Mouse (Mus musculus): ENCODE data around the gene Cog5.
"Not testable (repeated sequence)": the region's sequence is repeated elsewhere in the genome, so short reads cannot be mapped to it uniquely, and the experiment has no call there.

The Cog5 gene

GRCm38 (mm10) chr12:31654197-31654964 lies at the start of gene Cog5, which contains the start of gene Dus4l:
TSS of gene Cog5 (plus strand) at chr12:31654869.
TSS of gene Dus4l (minus strand) at chr12:31654826.
- peak; percentile 89 for DNase-seq (ENCODE audit: low read depth, low spot score)

GRCm38 (mm10) chr12:31604894-31605293 lies 49.8 kb upstream of the Cog5 start:
- no peak for DNase-seq (ENCODE audit: low read depth, low spot score)

- no peak for DNase-seq (ENCODE audit: low read depth, low spot score)
Observed at GRCm38 (mm10) chr12:31608138-31608537, 46.5 kb upstream of the Cog5 start.

- no peak for DNase-seq (ENCODE audit: low read depth, low spot score)
Observed at GRCm38 (mm10) chr12:31613353-31613752, 41.3 kb upstream of the Cog5 start.

- no peak for DNase-seq (ENCODE audit: low read depth, low spot score)
Observed at GRCm38 (mm10) chr12:31620106-31620505, 34.6 kb upstream of the Cog5 start.

GRCm38 (mm10) chr12:31625016-31625415 lies 29.7 kb upstream of the Cog5 start:
- no peak for DNase-seq (ENCODE audit: low read depth, low spot score)

GRCm38 (mm10) chr12:31628396-31628795 lies 26.3 kb upstream of the Cog5 start:
- not testable (repeated sequence) for DNase-seq (ENCODE audit: low read depth, low spot score)

GRCm38 (mm10) chr12:31633970-31634342 lies 20.7 kb upstream of the Cog5 start:
- DNase-seq (ENCODE audit: low read depth, low spot score), result peak; percentile 52

- DNase-seq (ENCODE audit: low read depth, low spot score), result peak; percentile 59
Observed at GRCm38 (mm10) chr12:31634343-31635239, 20.1 kb upstream of the Cog5 start, which contains the start of gene Bcap29. TSS of gene Bcap29 (minus strand) at chr12:31634658.

GRCm38 (mm10) chr12:31635240-31635607 lies 19.4 kb upstream of the Cog5 start:
- DNase-seq (ENCODE audit: low read depth, low spot score), result no peak

GRCm38 (mm10) chr12:31653611-31654010 lies 1.1 kb upstream of the Cog5 start:
- peak; percentile 34 for DNase-seq (ENCODE audit: low read depth, low spot score)

- no peak for DNase-seq (ENCODE audit: low read depth, low spot score)
Observed at GRCm38 (mm10) chr12:31654965-31655477, 352 bp downstream of the Cog5 start.

- no peak for DNase-seq (ENCODE audit: low read depth, low spot score)
Observed at GRCm38 (mm10) chr12:31656841-31657240, 2.2 kb downstream of the Cog5 start.

GRCm38 (mm10) chr12:31665999-31666398 lies 11.3 kb downstream of the Cog5 start:
- no peak for DNase-seq (ENCODE audit: low read depth, low spot score)

- no peak for DNase-seq (ENCODE audit: low read depth, low spot score)
Observed at GRCm38 (mm10) chr12:31667187-31667586, 12.5 kb downstream of the Cog5 start.

GRCm38 (mm10) chr12:31686679-31687078 lies 32.0 kb downstream of the Cog5 start:
- DNase-seq (ENCODE audit: low read depth, low spot score), result peak; percentile 56

- DNase-seq (ENCODE audit: low read depth, low spot score), result no peak
Observed at GRCm38 (mm10) chr12:31693278-31693677, 38.6 kb downstream of the Cog5 start.

- no peak for DNase-seq (ENCODE audit: low read depth, low spot score)
Observed at GRCm38 (mm10) chr12:31700623-31701347, 46.1 kb downstream of the Cog5 start.

- no peak for DNase-seq (ENCODE audit: low read depth, low spot score)
Observed at GRCm38 (mm10) chr12:31701411-31701810, 46.7 kb downstream of the Cog5 start.

GRCm38 (mm10) chr12:31703904-31704303 lies 49.2 kb downstream of the Cog5 start:
- no peak for DNase-seq (ENCODE audit: low read depth, low spot score)

- DNase-seq (ENCODE audit: low read depth, low spot score), result peak; percentile 18
Observed at GRCm38 (mm10) chr12:31706168-31706567, 51.5 kb downstream of the Cog5 start.

GRCm38 (mm10) chr12:31707531-31707930 lies 52.9 kb downstream of the Cog5 start:
- peak; percentile 11 for DNase-seq (ENCODE audit: low read depth, low spot score)
